Mouse (Mus musculus) lung, postnatal 0 days (tissue): ENCODE data around the gene Mrpl14.

Source experiments
- CTCF ChIP-seq: IDR thresholded peaks from 2 replicates; pipeline ENCODE4 v1.5.1; 2016; ENCODE audit warnings: antibody characterized with exemption, mild to moderate bottlenecking
- EP300 ChIP-seq: IDR thresholded peaks from 2 replicates; pipeline ENCODE4 v1.6.1; 2016; ENCODE audit warnings: antibody characterized with exemption, mild to moderate bottlenecking, control low read depth

GRCm38 (mm10) chr17:45653233-45653632, 32.9 kb upstream of the Mrpl14 start:
- TF ChIP-seq CTCF: no peak
- no peak for TF ChIP-seq EP300
